Mouse (Mus musculus): ENCODE data around the gene Ppp1r36.
"Not testable (repeated sequence)": the region's sequence is repeated elsewhere in the genome, so short reads cannot be mapped to it uniquely, and the experiment has no call there.

Gene Ppp1r36

DNA sequence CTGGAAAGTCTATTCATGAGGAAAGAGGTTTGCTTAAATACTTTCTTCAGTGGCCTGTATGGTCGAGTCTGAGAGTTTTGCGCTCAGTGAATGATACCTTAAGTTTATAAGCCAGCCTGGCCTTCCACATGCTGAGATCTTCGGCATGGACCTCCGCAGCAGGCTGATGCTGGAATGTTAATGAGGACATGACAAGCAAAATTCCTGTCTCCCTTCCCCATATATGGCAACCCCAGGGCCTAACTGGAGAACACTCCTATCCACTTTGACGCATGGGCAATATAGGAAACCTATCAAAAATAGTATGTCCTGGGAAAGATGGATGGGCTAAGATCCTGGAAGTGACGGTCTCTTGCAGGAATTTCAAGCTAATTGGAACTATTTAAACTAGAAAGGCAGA is 30.8 kb downstream of the Ppp1r36 start:
- no peak for DNase-seq (ENCODE audit: low spot score in 2 of 2)

DNA sequence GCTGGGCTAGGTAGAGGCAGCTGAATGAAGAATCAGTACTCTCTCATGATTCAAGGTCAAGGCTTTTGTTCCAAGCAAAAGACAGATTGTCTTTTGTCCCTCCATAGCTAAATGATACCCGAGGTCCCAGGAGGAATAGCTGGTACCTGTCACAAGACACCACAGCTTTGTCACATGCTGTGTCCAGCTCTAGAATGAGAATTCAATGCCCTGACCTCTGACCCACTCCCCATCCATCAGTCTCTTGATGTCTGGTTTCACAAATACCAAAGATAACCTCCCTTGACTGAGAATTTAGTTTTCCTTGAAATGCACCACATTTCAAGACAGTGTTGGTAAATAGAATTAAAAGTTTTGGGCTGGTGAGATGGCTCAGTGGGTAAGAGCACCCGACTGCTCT is 34.9 kb downstream of the Ppp1r36 start:
- no peak for DNase-seq (ENCODE audit: low spot score in 2 of 2)

DNA sequence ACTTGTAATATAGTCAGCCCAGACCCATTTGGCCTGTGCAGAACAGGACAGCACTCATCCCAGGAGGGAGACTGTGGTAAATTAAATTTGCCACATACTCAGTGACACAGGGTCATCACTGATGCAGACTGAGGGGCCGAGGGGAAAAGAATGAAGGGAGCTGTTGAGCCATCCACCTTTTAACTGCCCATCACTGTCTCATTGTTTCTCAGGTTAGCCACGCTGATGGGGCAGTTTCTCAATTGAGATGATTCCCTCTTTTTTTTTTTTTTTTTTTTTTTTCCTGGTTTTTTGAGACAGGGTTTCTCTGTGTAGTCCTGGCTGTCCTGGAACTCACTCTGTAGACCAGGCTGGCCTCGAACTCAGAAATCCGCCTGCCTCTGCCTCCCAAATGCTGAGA is 41.1 kb downstream of the Ppp1r36 start:
- not testable (repeated sequence) for DNase-seq (ENCODE audit: low spot score in 2 of 2)

DNA sequence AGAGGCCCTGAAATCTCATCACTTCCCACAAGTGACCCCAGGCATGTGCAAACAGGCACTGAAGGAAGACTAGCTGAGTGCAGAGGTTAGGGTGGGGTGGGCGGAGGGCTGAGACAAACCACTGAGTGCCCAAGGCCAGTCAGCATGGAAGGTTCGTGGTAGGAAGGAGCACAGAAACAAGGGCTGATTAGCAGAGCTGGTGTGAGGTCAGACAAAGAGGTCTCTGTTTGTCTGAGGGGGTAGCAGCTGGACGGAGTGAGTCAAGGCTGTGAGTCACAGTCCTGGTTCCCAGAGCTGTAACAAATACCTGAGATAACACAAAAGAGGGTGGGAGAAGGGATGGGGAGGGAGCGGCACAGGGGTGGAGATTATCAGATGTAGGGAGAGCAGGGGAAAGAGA is 41.7 kb downstream of the Ppp1r36 start:
- no peak for DNase-seq (ENCODE audit: low spot score in 2 of 2)

DNA sequence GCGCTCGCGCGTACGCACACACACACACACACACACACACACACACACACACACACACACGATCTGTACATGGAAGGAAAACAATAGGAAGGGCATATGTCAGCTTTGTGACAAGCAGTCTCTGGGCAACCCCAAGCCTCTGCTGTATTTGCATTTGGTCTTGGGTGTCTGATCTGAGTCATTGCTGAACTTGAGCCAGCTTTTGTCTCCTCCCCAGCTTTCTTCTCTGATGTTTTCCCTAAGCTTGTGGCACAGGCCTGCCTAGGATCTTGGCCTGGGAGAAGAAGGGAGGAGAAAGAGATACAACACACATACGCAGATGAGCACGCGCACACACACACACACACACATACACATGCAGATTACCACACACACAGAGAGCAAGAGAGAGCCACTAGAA is 46.1 kb downstream of the Ppp1r36 start:
- DNase-seq (ENCODE audit: low spot score in 2 of 2): no peak

DNA sequence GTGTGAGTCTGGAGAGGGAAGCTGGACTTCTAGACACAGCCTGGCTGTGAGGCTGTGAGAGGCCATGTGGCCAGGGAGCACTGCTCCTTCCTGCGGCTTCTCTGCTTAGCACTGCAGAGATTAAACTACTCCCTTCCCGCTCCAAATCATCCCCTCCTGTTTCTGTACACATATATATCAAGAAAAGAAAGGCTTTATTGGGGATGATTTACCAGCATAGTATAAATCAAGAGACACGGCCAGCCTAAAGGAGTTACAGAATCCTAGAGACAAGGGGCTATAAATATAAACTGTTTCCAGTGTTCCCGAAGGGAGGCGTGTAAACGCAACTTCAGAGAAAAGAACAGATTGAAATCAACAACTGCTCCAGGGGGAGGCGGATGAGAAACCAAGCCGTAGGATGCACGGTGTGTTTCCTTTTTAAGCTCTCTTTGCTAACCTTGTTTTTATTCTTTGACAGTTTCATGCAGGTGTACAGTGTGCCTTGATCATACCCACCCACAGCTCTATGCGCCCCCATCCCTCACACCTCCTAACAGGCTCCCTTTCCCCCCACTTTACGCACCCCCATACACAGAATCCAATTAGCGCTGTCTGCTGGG is 47.4 kb downstream of the Ppp1r36 start:
- DNase-seq (ENCODE audit: low spot score in 2 of 2): no peak

DNA sequence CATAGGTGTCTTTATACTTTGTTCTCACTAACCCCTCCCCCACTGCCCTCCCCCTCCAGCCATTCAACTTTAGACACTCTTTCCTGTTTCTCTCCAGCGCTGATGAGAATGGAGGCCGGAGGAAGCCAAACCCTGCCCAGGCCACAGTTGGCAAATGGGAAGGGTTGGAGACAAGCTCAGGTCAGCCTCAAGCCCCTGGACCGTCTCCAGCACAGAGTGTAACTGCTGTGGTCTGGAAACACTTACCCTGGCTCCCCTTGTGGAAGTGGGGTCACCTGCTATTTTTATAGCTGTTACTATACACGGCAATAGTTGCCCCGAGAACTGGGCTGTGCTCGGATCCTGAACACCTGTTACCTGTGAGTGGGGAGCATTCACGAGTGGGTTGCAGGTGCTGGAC is 49.3 kb downstream of the Ppp1r36 start:
- no peak for DNase-seq (ENCODE audit: low spot score in 2 of 2)

DNA sequence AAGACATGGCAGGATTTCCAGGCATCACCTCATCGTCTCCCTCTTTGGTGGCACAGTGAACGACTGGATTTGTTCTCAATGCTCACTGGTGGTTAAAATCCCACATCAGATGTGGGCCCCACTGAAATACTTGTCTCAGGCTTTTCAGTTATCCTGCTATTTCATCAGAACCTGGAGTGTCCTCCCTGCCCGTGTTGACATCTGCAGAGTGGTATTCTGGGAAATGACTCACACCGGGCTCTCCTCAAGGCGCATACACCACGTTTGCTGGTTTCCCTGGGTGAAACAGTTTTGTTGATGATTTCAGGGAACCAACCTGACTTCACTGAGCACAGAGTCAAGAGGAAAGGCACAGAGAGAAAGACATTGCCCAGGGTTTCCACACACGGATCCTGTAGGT is 49.9 kb downstream of the Ppp1r36 start:
- DNase-seq (ENCODE audit: low spot score in 2 of 2): no peak

DNA sequence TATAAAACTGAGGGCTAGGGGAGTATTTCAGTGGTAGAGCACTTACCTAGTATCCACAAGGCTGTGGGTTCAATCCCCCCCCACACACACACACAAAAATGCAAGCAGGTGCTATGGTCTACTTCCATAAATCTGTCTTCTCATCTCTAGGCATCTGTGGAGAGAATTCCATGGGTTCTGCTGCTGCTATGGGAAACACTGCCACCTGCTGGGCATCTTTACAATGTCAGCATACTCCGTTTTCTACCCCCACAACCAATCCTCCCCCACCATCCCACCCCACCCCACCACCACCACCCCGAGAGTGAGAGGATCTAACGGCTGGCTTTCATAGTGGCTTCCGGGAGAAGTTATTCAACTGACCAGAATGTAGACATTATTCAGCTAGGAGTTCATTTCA is 54.7 kb downstream of the Ppp1r36 start:
- peak; percentile 22 to 45 for DNase-seq (ENCODE audit: low spot score in 2 of 2)

DNA sequence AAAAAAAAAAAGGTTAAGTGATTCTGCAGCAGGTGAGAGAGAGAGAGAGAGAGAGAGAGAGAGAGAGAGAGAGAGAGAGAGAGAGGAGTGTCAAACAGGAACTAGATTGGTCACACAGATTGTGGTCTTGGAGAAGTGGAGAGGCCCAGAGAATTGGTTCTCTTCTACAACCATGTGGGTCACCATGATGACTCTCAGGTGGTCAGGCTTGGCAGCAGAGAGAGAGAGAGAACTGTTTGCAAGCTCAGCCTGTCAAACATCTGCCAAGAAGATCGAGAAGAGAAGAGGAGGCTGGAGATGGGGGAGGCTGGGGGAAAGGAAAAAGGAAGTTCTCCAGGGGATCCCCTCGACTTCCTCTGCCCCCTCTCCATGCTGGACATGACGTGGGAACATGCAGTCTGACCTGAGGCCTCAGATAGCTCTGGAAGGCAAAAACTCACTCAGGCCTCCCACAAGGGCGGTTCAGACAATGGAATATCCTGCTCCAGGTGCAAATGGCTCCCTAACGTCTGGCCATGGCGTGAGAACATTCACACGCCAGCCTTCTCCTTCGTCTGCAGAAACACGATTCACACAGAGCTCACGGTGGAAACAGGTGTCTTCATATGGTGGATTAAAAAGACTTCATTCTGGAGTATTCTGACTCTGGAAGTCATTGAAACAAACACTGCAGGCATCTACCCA is 56.4 kb downstream of the Ppp1r36 start:
- DNase-seq (ENCODE audit: low spot score in 2 of 2): no peak

DNA sequence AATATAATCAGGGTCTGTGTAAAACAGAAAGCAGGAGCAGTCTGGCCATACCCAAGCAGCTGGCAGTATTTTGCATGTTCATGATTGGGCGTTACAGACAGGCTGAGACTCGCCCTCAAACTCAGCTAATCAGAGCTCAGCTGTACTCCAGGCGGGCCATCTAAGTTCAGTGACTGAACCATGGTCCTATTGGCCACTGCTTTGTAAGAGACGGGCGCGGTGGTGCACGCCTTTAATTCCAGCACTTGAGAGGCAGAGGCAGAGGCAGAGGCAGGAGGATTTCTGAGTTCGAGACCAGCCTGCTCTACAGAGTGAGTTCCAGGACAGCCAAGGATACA is 56.9 kb downstream of the Ppp1r36 start:
- no peak for DNase-seq (ENCODE audit: low spot score in 2 of 2)

DNA sequence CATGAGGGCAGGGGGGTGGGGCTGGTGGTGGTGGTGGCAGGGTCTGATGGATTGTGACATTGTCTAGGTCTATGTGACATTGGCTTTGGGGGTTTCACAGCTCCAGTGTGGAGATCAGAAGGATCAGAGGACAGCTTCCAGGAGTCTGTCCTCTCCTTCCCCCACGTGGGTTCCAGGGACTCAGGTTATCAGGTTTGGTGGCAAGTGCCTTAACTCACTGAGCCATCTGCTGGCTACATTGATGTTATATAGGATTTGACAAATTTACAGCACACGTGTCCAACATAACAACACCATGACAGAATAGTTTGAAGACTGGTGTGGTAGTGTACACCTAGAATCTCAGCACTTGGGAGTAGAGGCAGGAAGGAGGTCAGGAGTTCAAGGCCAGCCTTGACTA is 57.5 kb downstream of the Ppp1r36 start:
- DNase-seq (ENCODE audit: low spot score in 2 of 2): no peak

DNA sequence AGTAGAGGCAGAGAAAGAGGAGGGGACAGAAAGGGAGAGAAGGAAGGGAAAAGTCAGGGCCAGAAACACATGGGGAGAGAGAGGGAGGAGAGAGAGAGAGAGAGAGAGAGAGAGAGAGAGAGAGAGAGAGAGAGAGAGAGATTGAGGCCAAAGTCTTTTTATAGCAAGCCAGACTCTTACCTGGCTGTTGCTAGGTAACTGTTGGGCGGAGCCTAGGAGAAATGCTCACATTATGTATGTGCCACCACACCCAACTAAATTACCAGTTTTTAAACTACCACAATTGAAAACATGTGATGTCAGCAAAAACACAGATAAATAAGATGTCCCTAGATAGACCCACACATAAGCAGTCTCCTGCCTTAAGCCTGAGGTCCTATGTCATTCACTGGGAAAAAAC is 58.8 kb downstream of the Ppp1r36 start:
- DNase-seq (ENCODE audit: low spot score in 2 of 2): no peak

DNA sequence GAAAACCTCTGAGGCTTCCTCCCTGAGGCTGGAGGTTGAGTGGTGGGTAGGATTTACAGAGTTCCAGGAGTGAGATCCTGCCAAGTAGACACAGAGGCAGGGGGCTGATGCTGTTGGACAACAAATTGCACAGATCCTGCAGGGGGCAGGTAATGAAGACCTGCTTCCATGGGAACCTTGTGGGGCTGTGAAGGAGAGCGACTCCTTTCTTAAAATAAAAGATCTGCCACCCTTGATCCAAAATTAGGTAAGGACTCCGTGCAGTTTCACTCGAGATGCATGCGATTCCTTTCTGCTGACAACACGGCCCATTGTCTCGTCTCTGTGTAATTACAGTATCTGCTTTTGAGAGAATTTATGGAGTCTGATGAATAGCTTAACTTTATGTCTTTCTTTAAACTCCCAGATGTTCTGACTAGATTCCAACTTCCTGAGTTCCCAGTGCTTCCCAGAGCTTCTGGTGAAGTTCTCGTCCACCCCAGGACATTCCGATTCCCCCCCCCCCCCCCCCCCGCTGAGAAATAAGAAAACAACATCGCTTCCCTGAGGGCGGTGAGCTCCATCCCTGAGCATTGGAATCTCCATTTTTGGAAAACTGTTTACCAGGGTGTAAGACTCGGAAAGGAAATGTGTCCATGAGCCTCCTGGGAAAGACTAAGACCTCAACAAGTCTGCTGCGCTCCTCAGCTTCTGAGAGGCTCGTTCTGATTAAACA is 61.1 kb downstream of the Ppp1r36 start:
- DNase-seq (ENCODE audit: low spot score in 2 of 2): no peak

DNA sequence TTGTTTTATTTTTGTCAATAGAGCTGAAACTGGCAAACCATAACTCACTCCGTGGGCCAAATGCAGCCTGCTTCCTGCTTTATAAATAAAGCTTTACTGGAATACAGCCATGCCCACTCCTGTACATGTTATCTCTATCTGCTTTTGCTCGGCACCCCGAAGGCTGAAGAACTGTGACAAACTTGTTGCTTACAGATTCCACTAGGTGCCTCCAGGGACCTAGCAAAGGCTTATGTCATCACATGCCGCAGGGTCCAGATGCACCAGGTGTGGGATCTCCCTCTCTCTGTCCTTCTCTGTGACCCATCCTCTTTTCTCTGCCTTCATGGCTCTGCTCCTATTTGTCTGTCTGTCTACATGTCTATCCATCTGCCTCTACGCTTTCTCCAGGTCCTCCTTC is 61.8 kb downstream of the Ppp1r36 start:
- DNase-seq (ENCODE audit: low spot score in 2 of 2): no peak

DNA sequence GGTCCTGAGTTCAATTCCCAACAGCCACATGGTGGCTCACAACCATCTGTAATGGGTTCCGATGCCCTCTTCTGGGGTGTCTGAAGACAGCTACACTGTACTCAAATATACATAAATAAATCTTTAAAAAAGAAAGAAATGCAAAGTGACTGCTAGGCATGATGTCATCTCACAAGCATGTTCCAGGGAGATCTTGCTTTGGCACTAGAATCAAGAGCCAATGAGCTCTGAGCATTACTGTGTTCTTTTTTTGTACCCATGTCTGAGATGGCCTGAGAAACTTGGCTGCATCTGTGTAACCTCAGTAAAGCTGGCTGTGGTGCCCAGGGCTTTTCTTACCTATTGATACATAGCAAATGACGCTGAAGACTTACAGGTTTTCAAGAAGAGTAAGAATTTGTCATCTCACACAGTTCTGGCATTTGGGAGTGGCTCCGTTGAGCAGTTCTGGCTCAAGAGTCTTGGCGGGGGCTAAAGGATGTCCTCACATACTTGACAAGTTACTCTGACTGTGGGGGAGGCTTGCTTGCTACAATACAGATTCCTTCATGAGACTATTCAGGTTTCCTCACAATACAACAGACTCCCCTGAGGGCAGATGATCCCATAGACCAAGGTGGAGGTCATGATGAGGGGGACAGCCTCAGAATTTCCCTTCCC is 62.6 kb downstream of the Ppp1r36 start:
- no peak for DNase-seq (ENCODE audit: low spot score in 2 of 2)

DNA sequence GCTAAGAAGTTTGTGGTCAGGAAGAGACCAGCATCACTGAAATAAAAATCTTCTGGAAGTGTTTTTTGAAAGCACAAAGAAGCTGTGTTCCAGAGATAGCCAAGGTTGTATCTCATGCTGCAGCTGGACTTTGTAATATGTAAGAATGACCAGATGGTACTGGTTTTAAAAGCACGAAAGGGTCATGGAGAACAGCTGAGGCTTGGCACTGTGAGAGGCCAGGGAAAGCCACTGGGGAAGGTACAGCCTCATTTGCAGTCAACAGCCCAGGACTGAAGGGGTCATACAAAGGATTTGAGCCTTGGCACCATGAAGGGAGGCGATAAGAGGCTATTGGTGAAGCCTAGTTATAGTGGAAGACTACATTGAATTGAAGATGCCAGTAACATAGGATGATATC is 65.1 kb downstream of the Ppp1r36 start:
- DNase-seq (ENCODE audit: low spot score in 2 of 2): no peak

DNA sequence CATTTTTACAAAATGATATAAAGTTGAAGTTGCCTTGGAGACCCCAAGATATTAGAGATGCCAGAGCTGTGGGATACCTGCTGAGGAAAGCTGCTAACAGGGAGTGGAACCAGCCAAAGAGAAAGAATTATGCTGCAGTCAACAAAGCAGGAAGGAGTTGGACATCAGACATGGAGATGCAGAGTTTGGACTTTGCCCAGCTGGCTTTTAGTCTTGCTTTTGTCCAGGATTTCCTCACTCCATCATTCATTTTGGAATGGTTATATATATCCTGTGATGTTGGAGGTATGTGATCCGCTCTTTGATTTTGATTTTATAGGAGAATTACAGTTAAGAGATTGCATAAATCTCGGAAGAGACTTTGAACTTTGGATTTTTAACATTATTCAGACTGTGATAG is 65.6 kb downstream of the Ppp1r36 start:
- DNase-seq (ENCODE audit: low spot score in 2 of 2): no peak

DNA sequence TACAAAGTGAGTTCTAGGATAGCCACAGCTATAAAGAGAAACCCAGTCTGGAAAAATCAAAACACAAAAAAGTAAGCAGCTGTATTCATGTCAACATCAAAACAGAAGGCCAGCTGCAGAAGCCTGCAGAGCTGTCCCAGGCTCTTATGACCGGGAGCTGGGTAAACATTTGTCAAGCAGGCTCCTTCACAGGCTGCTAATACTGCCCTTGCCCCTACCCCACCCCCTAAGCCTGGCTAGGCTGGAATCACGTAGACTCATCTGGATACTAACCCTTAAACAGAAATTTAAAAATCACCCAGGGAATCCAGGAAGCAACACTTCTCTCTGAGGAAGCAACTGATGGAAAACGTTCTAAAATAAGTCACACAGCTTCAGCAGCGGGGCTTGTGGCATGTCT is 67.5 kb downstream of the Ppp1r36 start:
- DNase-seq (ENCODE audit: low spot score in 2 of 2): no peak

DNA sequence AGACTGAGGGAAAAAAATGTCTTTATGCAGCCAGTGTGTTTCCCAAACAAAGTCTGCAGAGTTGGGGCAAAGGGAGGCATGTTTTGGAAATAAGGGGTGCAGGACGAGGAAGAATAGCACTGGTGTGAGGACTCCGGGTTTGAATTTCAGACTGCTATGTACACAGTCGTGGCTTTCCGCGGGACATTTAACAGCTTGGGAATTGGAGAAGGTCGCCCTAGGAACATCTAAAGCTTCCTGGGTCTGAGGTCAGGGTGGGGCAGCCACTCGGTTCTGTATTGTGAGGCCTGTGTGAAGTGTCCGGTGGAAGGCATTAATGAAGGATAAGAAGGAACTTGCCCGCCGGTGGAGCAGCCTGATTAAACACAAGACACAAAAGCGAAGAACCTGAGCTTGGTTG is 68.0 kb downstream of the Ppp1r36 start:
- DNase-seq (ENCODE audit: low spot score in 2 of 2): no peak

DNA sequence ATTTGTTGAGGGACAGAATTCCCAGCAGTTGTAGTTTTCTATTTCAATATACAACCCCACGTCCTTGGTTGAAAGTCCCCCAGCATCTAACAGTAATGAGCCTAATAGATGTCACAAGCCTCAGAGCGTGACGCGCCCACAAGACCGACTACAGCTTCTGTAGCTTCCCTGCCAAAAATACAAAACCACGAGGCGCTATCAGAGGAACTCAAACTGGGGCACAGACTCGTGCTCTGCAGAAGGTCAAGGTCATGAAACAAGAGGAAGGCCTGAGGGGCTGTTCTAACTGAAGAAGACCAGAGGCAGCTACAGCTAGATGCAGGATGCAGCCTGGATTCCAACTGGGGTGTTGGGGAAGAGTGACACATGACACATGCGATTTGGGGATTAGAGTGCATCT is 69.6 kb downstream of the Ppp1r36 start:
- no peak for DNase-seq (ENCODE audit: low spot score in 2 of 2)
